Mouse (Mus musculus): ENCODE measurements around the gene Prss16.

- TF ChIP-seq CTCF (IDR thresholded peaks at IDR 0.05; ENCODE audit: low read depth): no peak
- TF ChIP-seq EP300 (IDR thresholded peaks at IDR 0.05; ENCODE audit: low read depth): no peak
Measured at GRCm38 (mm10) chr13:21996101-21996839, 13.3 kb downstream of the Prss16 start.
